Mouse (Mus musculus) splenic B cell, adult 2 months (primary cell): ENCODE measurements around the gene Zswim2.
"Not testable (repeated sequence)": the region's sequence is repeated elsewhere in the genome, so short reads cannot be mapped to it uniquely, and the experiment has no call there.

Experiments
- DNase-seq: peaks from one replicate; pipeline ENCODE4 v3.0.0-alpha.2; 2011; ENCODE audit warnings: low read depth, low spot score
- H3K27me3 ChIP-seq: 2 replicates; pipeline ENCODE4 v1.6.1; 2012; ENCODE audit warnings: mild to moderate bottlenecking, low read length, moderate library complexity, mixed read lengths; ENCODE audit not compliant: control insufficient read depth, poor library complexity, insufficient read depth, severe bottlenecking
- H3K36me3 ChIP-seq: 2 replicates; pipeline ENCODE4 v1.6.1; 2012; ENCODE audit warnings: mild to moderate bottlenecking, low read length, moderate library complexity, mixed read lengths; ENCODE audit not compliant: control insufficient read depth, poor library complexity, insufficient read depth, severe bottlenecking

The Zswim2 gene

GRCm38 (mm10) chr2:83940931-83941361, at the start of gene Zswim2:
TSS of gene Zswim2 (minus strand) at chr2:83941228.
- peak; percentile 76 for DNase-seq
- H3K36me3 ChIP-seq, result no peaks in the 10 kb centered on the region
- no peaks in the 10 kb centered on the region for H3K27me3 ChIP-seq

GRCm38 (mm10) chr2:83990253-83990652, 49.2 kb upstream of the Zswim2 start, which contains the start of gene Gm13691:
TSS of gene Gm13691 (plus strand) at chr2:83990553.
- not testable (repeated sequence) for H3K36me3 ChIP-seq, DNase-seq, H3K27me3 ChIP-seq

- not testable (repeated sequence) for H3K36me3 ChIP-seq, DNase-seq, H3K27me3 ChIP-seq
Measured at GRCm38 (mm10) chr2:83984443-83984842, 43.4 kb upstream of the Zswim2 start, which contains the start of gene Gm13697. TSS of gene Gm13697 (plus strand) at chr2:83984743.

- not testable (repeated sequence) for DNase-seq, H3K27me3 ChIP-seq, H3K36me3 ChIP-seq
Measured at GRCm38 (mm10) chr2:83978633-83979032, 37.6 kb upstream of the Zswim2 start, which contains the start of gene Gm13694. TSS of gene Gm13694 (plus strand) at chr2:83978933.

DNA sequence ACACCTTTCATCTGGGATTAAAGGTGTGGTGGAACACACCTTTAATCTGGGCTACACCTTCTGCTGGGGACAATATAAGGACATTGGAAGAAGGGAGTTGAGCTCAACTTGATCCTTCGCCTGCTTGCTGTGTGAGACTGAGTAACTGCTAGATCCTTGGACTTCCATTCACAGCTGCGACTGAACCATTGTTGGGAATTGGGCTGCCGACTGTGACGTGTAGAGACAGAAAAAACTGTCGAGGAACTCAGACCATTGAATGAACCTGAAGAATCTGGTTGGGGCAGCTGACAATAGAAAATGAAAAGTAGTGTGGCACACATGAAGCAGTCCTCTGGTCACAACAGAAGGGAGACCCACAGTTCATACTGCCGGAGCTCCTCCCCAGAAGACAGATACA, 31.8 kb upstream of the Zswim2 start, which contains the start of gene Gm13696:
Gene Gm13696 (plus strand): TSS at position 301 of the 400 bp plus-strand sequence.
- H3K36me3 ChIP-seq, H3K27me3 ChIP-seq, DNase-seq: not testable (repeated sequence)

GRCm38 (mm10) chr2:83967013-83967412, 26.0 kb upstream of the Zswim2 start, which contains the start of gene Gm13695:
TSS of gene Gm13695 (plus strand) at chr2:83967313.
- not testable (repeated sequence) for H3K27me3 ChIP-seq, H3K36me3 ChIP-seq, DNase-seq

DNA sequence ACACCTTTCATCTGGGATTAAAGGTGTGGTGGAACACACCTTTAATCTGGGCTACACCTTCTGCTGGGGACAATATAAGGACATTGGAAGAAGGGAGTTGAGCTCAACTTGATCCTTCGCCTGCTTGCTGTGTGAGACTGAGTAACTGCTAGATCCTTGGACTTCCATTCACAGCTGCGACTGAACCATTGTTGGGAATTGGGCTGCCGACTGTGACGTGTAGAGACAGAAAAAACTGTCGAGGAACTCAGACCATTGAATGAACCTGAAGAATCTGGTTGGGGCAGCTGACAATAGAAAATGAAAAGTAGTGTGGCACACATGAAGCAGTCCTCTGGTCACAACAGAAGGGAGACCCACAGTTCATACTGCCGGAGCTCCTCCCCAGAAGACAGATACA, 20.2 kb upstream of the Zswim2 start, which contains the start of gene Gm13693:
Gene Gm13693 (plus strand): TSS at position 301 of the 400 bp plus-strand sequence.
- DNase-seq, H3K27me3 ChIP-seq, H3K36me3 ChIP-seq: not testable (repeated sequence)

GRCm38 (mm10) chr2:83955393-83955792, 14.4 kb upstream of the Zswim2 start, which contains the start of gene Gm13698:
TSS of gene Gm13698 (plus strand) at chr2:83955693.
- not testable (repeated sequence) for H3K27me3 ChIP-seq, H3K36me3 ChIP-seq, DNase-seq

GRCm38 (mm10) chr2:83941792-83942191, 764 bp upstream of the Zswim2 start:
- Histone ChIP-seq H3K36me3 (no peaks in the 10 kb centered on the region), H3K27me3 (no peaks in the 10 kb centered on the region)
- DNase-seq, result no peak

- no peaks in the 10 kb centered on the region for H3K27me3 ChIP-seq
- DNase-seq, result no peak
- no peaks in the 10 kb centered on the region for H3K36me3 ChIP-seq
Measured at GRCm38 (mm10) chr2:83941378-83941777, 350 bp upstream of the Zswim2 start.

GRCm38 (mm10) chr2:83929478-83930088, 11.4 kb downstream of the Zswim2 start:
- DNase-seq, result peak; percentile 85
- Histone ChIP-seq H3K27me3 (no peaks in the 10 kb centered on the region), H3K36me3 (no peaks in the 10 kb centered on the region)

GRCm38 (mm10) chr2:83901896-83902540, 39.0 kb downstream of the Zswim2 start:
- H3K36me3 ChIP-seq, result no peaks in the 10 kb centered on the region
- no peaks in the 10 kb centered on the region for H3K27me3 ChIP-seq
- no peak for DNase-seq

- DNase-seq, result no peak
- Histone ChIP-seq H3K36me3 (no peaks in the 10 kb centered on the region), H3K27me3 (no peaks in the 10 kb centered on the region)
Measured at GRCm38 (mm10) chr2:83893701-83894100, 47.3 kb downstream of the Zswim2 start.

DNA sequence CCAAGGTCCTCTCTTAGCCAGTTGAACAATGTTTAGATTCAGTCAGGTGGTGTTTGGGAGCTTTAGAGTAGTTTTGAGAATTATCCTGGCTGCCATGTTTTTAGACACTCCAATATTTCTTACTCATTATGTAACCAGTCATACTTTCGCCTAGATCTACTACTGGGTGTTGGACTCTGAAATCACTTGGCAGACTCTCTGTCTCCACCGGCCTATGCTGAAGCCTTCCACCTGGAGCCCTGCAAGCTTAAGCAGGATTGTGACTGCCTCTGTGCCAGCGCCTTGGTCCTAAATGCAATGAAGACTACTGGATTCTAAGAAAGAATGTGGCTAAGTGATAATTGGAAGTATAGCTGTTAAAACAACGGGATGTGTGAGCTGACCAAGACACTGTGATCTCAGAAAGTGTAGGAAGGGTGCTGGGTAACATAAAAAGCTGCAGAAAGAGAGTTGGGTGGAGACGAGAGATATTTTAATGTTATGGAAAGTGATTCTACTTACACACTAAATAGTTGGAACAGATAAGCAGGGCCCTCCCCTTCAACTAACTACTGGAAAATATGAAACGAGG, 57.1 kb downstream of the Zswim2 start:
- no peak for DNase-seq
- Histone ChIP-seq H3K27me3 (no peaks in the 10 kb centered on the region), H3K36me3 (no peaks in the 10 kb centered on the region)
